9 mouse cellular contexts compared by ENCODE assay signal in the genomic region with DNA sequence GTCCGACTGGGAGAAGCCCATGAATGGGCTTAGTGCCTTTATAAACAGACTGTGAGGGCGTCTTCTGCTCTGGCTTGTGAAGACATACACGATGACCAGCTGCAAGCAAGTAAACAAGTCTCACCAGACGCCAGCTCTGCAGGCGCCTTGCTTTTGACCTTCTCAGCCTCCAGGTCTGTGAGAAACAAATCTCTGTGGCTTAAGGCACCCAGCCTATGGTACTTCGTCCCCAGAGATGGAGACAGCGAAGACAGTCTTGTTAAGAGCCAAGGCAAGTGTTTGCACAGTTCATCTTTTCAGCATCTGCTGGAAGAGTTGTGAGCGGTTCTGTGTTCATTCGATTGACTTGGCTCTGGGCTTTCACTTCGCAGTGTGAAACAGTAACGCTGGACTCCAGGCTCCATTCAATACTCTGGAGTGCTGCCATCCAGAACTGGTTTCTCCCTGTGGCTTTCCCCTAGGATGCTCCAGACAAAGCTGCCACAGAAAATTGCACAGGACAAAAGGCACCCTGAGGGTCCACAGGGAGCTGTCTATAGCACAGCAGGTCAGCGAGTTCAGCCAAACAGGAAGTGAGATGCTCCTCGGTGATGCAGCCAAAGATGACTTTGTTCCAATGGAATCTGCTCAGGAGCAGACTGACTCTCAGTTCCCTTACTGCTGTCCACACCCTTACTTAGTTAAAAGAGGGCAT.
DNase-seq lines count a peak whose midpoint lies in the region; ATAC-seq lines count a peak whose summit lies in the region.
"Had no signal": no experiment of that assay in that cellular context is flagged by ENCODE, and none has a peak within 500 bp of the region (broad histone marks: within the 10 kb centered on the region; RNA-seq: fewer than 3 reads in every experiment).

No protein-coding gene starts in this region.

- no peaks in the 10 kb centered on the region for H3K27me3 ChIP-seq in lung, embryonic 16.5 days (ENCODE audit: control insufficient read depth, insufficient read depth, low read depth, low read length)
- H3K27me3 ChIP-seq: megakaryocyte, embryonic 14.5 days had no signal

- H3K9me3 ChIP-seq in lung, embryonic 16.5 days (ENCODE audit: control insufficient read depth, low read length) = no peaks in the 10 kb centered on the region

- ATAC-seq in lung, embryonic 16.5 days (ENCODE audit: low read depth) = 0 out of 2 replicates have a peak, but pooled peaks have one; percentile 26

- H3K4me2 ChIP-seq in lung, embryonic 16.5 days (ENCODE audit: low read depth, low read length) = no peak overlapping the region

- DNase-seq in lung, adult 18-20 months = no peak
- peak; percentile 46 to 47 for DNase-seq in cerebellum, adult 18-20 months
- peak; percentile 29 for DNase-seq in heart, postnatal 25 days (ENCODE audit: low spot score)
- peak; percentile 73 for DNase-seq in skeletal muscle tissue, adult 2 months (ENCODE audit: low read depth, low spot score)
- DNase-seq in spleen, adult 12 weeks (ENCODE audit: low spot score) = no peak
- DNase-seq in left cerebral cortex, postnatal 25 days (ENCODE audit: low spot score in 2 of 2) = no peak

- no peak overlapping the region for H3K9ac ChIP-seq in lung, embryonic 16.5 days (ENCODE audit: low read length)

- 44% methylated on average over 13 of the region's 13 CpGs for WGBS in lung, embryonic 16.5 days

- no peaks in the 10 kb centered on the region for H3K36me3 ChIP-seq in lung, embryonic 16.5 days (ENCODE audit: control insufficient read depth, insufficient read depth, low read length)

- no peaks in the 10 kb centered on the region for H3K4me1 ChIP-seq in lung, embryonic 16.5 days (replicated peaks; ENCODE audit: control insufficient read depth, insufficient read depth, low read length)
- H3K4me1 ChIP-seq: megakaryocyte, embryonic 14.5 days had no signal

- intact Hi-C loops in heart, postnatal 25 days (cut with DNase I) = no loop called here
- intact Hi-C loops in left cerebral cortex, postnatal 25 days (cut with DNase I) = no loop called here

- H3K27ac ChIP-seq in lung, embryonic 16.5 days (ENCODE audit: low read length) = no peak overlapping the region
- H3K27ac ChIP-seq: kidney, postnatal 0 days had no signal

- no peak overlapping the region for H3K4me3 ChIP-seq in lung, embryonic 16.5 days (ENCODE audit: low read length)
- H3K4me3 ChIP-seq: megakaryocyte, embryonic 14.5 days had no signal

Comparison
In these comparisons a context has a peak if more than half of its experiments do, and no peak if none do; other contexts are left out.
1. DNase-seq: peak in cerebellum, adult 18-20 months (2 of 2), heart, postnatal 25 days (single experiment) and skeletal muscle tissue, adult 2 months (single experiment); none in lung, adult 18-20 months (0 of 2), spleen, adult 12 weeks (single experiment) and left cerebral cortex, postnatal 25 days (0 of 2).